Mouse (Mus musculus): Measurements from ENCODE around the gene Grin2c.

DNA sequence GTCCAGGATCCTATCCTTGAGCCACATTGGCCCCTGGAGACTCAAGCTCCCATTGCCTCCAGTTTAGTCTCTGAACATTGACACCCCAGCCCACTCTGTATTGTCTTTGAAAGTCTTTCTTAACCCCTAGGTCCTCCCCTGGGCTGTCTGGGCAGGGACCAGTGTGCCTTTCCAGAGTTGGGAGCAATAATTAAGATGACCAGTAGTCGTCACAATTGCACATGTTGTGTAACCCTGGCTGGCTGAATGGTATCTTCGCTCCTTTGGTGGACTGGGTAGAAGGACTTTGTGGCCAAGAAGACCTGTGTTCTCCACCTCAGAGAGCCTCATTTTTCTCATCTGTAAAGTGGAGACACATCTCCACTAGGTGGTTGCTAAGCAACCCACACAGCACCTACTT lies 47.2 kb upstream of the Grin2c start:
- TF ChIP-seq GATA1 (IDR thresholded peaks at IDR 0.05; ENCODE audit: borderline replicate concordance, low read length) (no peak), FLI1 (IDR thresholded peaks at IDR 0.05; ENCODE audit: low read length) (no peak)
